Mouse (Mus musculus): ENCODE data around the gene Dazl.

DNA sequence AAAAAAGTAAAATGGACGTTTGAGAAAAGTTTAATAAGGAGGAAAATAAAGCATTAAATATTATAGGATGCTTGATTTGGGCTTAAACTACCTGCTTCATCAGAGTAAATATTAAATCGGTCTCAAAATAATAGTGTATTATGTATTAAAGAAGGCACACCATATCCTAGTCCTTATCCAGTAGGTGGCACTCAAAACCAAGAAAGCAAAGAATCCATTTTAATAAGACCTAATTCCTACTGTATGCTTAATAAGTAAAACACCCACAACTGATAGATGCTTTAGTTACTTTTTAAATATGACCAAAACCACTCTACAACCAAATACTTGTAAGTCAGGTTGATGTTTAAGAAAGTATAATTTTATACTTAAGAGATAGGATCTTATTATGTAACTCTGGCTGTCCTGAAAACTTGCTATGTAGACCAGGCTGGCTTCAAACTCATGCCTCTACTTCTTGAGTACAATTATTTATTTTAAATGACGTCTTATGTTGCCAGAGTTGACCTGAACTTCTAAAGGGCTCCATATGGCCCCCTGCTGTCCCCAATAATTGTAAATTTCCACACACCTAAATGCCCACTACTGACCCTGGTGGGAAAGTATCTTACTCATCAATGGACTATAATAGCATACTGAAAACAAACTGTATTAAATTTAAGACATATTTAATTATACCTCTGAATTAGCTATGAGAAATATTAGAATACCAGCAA lies 1.8 kb downstream of the Dazl start:
- TF ChIP-seq CTCF (IDR thresholded peaks at IDR 0.05; ENCODE audit: extremely low read depth, insufficient read length, insufficient replicate concordance, low read depth, low read length) (no peak), POLR2A (IDR thresholded peaks at IDR 0.05; ENCODE audit: low read depth, low read length) (no peak)

Measured in small intestine, adult 2 months (tissue).